Mouse (Mus musculus): ENCODE measurements around the gene Gm4131. TPM values are rescaled to one million over a fixed set of nuclear protein-coding genes. Genes with fewer than 3 reads are reported as not detected.

The Gm4131 gene
- polyA plus RNA-seq, 1 experiment: not detected

GRCm38 (mm10) chr14:62581768-62582167 lies 15.0 kb upstream of the Gm4131 start:
- Histone ChIP-seq H3K4me3 (ENCODE audit: low read depth, low read length) (no peak overlapping the region), H3K27me3 (ENCODE audit: control insufficient read depth, insufficient read depth, low read length) (0 out of 2 replicates have a peak, but pooled peaks cover 2% of the 10 kb centered on the region), H3K36me3 (ENCODE audit: control insufficient read depth, insufficient read depth, low read length) (no peaks in the 10 kb centered on the region), H3K27ac (ENCODE audit: insufficient read depth, low read depth, low read length) (no peak overlapping the region), H3K4me1 (ENCODE audit: control insufficient read depth, insufficient read depth, insufficient read length, low read length) (no peaks in the 10 kb centered on the region)
- WGBS: 89% methylated on average over 9 of the region's 9 CpGs
- TF ChIP-seq POLR2A (IDR thresholded peaks at IDR 0.05; ENCODE audit: low read depth, low read length) (no peak), CTCF (IDR thresholded peaks at IDR 0.05; ENCODE audit: extremely low read depth, insufficient read length, insufficient replicate concordance, low read depth, low read length) (no peak)

- Histone ChIP-seq H3K27ac (ENCODE audit: insufficient read depth, low read depth, low read length) (no peak overlapping the region), H3K4me1 (ENCODE audit: control insufficient read depth, insufficient read depth, insufficient read length, low read length) (no peaks in the 10 kb centered on the region), H3K27me3 (ENCODE audit: control insufficient read depth, insufficient read depth, low read length) (0 out of 2 replicates have a peak, but pooled peaks cover 2% of the 10 kb centered on the region), H3K36me3 (ENCODE audit: control insufficient read depth, insufficient read depth, low read length) (no peaks in the 10 kb centered on the region), H3K4me3 (ENCODE audit: low read depth, low read length) (no peak overlapping the region)
- 88% methylated on average over 3 of the region's 3 CpGs for WGBS
- no peak for TF ChIP-seq CTCF (IDR thresholded peaks at IDR 0.05; ENCODE audit: extremely low read depth, insufficient read length, insufficient replicate concordance, low read depth, low read length)
- TF ChIP-seq POLR2A (IDR thresholded peaks at IDR 0.05; ENCODE audit: low read depth, low read length): no peak
Measured at GRCm38 (mm10) chr14:62580945-62581344, 14.2 kb upstream of the Gm4131 start.

- TF ChIP-seq POLR2A (IDR thresholded peaks at IDR 0.05; ENCODE audit: low read depth, low read length) (no peak), CTCF (IDR thresholded peaks at IDR 0.05; ENCODE audit: extremely low read depth, insufficient read length, insufficient replicate concordance, low read depth, low read length) (no peak)
- Histone ChIP-seq H3K4me1 (ENCODE audit: control insufficient read depth, insufficient read depth, insufficient read length, low read length) (no peaks in the 10 kb centered on the region), H3K27me3 (ENCODE audit: control insufficient read depth, insufficient read depth, low read length) (peaks cover 2% of the 10 kb centered on the region; the same call in 1 of the 2 replicates), H3K27ac (ENCODE audit: insufficient read depth, low read depth, low read length) (no peak overlapping the region), H3K36me3 (ENCODE audit: control insufficient read depth, insufficient read depth, low read length) (no peaks in the 10 kb centered on the region), H3K4me3 (ENCODE audit: low read depth, low read length) (no peak overlapping the region)
- WGBS: 79% methylated on average over 8 of the region's 8 CpGs
Measured at GRCm38 (mm10) chr14:62575862-62576261, 9.1 kb upstream of the Gm4131 start.

- Histone ChIP-seq H3K27ac (ENCODE audit: insufficient read depth, low read depth, low read length) (no peak overlapping the region), H3K36me3 (ENCODE audit: control insufficient read depth, insufficient read depth, low read length) (no peaks in the 10 kb centered on the region), H3K4me1 (ENCODE audit: control insufficient read depth, insufficient read depth, insufficient read length, low read length) (no peaks in the 10 kb centered on the region), H3K4me3 (ENCODE audit: low read depth, low read length) (no peak overlapping the region), H3K27me3 (ENCODE audit: control insufficient read depth, insufficient read depth, low read length) (peaks cover 2% of the 10 kb centered on the region; the same call in 1 of the 2 replicates)
- 69% methylated on average over 6 of the region's 6 CpGs for WGBS
- TF ChIP-seq CTCF (IDR thresholded peaks at IDR 0.05; ENCODE audit: extremely low read depth, insufficient read length, insufficient replicate concordance, low read depth, low read length) (no peak), POLR2A (IDR thresholded peaks at IDR 0.05; ENCODE audit: low read depth, low read length) (no peak)
Measured at GRCm38 (mm10) chr14:62574906-62575305, 8.2 kb upstream of the Gm4131 start.

- Histone ChIP-seq H3K27ac (ENCODE audit: insufficient read depth, low read depth, low read length) (no peak overlapping the region), H3K4me3 (ENCODE audit: low read depth, low read length) (no peak overlapping the region), H3K36me3 (ENCODE audit: control insufficient read depth, insufficient read depth, low read length) (no peaks in the 10 kb centered on the region), H3K4me1 (ENCODE audit: control insufficient read depth, insufficient read depth, insufficient read length, low read length) (no peaks in the 10 kb centered on the region), H3K27me3 (ENCODE audit: control insufficient read depth, insufficient read depth, low read length) (peaks cover under 1% of the 10 kb centered on the region; the same call in 1 of the 2 replicates)
- 32% methylated on average over 2 of the region's 3 CpGs for WGBS
- TF ChIP-seq POLR2A (IDR thresholded peaks at IDR 0.05; ENCODE audit: low read depth, low read length) (no peak), CTCF (IDR thresholded peaks at IDR 0.05; ENCODE audit: extremely low read depth, insufficient read length, insufficient replicate concordance, low read depth, low read length) (no peak)
Measured at GRCm38 (mm10) chr14:62573454-62573853, 6.7 kb upstream of the Gm4131 start.

- Histone ChIP-seq H3K4me3 (ENCODE audit: low read depth, low read length) (no peak overlapping the region), H3K27ac (ENCODE audit: insufficient read depth, low read depth, low read length) (no peak overlapping the region), H3K4me1 (ENCODE audit: control insufficient read depth, insufficient read depth, insufficient read length, low read length) (no peaks in the 10 kb centered on the region), H3K27me3 (ENCODE audit: control insufficient read depth, insufficient read depth, low read length) (no peaks in the 10 kb centered on the region; the same call in 1 of the 2 replicates), H3K36me3 (ENCODE audit: control insufficient read depth, insufficient read depth, low read length) (no peaks in the 10 kb centered on the region)
- 26% methylated on average over 4 of the region's 4 CpGs for WGBS
- no peak for TF ChIP-seq POLR2A (IDR thresholded peaks at IDR 0.05; ENCODE audit: low read depth, low read length)
- TF ChIP-seq CTCF (IDR thresholded peaks at IDR 0.05; ENCODE audit: extremely low read depth, insufficient read length, insufficient replicate concordance, low read depth, low read length): no peak
Measured at GRCm38 (mm10) chr14:62570299-62570698, 3.6 kb upstream of the Gm4131 start.

- whole genome bisulfite sequencing: 82% methylated on average over 5 of the region's 5 CpGs
- no peaks in the 10 kb centered on the region for H3K4me1 ChIP-seq (ENCODE audit: control insufficient read depth, insufficient read depth, insufficient read length, low read length)
- H3K4me3 ChIP-seq (ENCODE audit: low read depth, low read length): no peak overlapping the region
- H3K36me3 ChIP-seq (ENCODE audit: control insufficient read depth, insufficient read depth, low read length): no peaks in the 10 kb centered on the region
- no peak for TF ChIP-seq POLR2A (IDR thresholded peaks at IDR 0.05; ENCODE audit: low read depth, low read length)
- TF ChIP-seq CTCF (IDR thresholded peaks at IDR 0.05; ENCODE audit: extremely low read depth, insufficient read length, insufficient replicate concordance, low read depth, low read length): no peak
- H3K27me3 ChIP-seq (ENCODE audit: control insufficient read depth, insufficient read depth, low read length): no peaks in the 10 kb centered on the region; the same call in 1 of the 2 replicates
- H3K27ac ChIP-seq (ENCODE audit: insufficient read depth, low read depth, low read length): no peak overlapping the region
Measured at GRCm38 (mm10) chr14:62569463-62569862, 2.7 kb upstream of the Gm4131 start.

All from small intestine, adult 2 months (tissue).